Mouse (Mus musculus) midbrain, postnatal 0 days (tissue): ENCODE measurements at regions not wholly inside any gene's neighbourhood (a gene's known extent, or its start where the extent isn't known, plus 50 kb on each side); places are given as distances from the start of the nearest gene placed in this dataset.

Experiments
- ATAC-seq: fragments of 200-750 bp; cut with Nextera tagmentation; 2 replicates; pipeline ENCODE4 v1.8.0; 2017; ENCODE audit warnings: moderate number of reproducible peaks, mild to moderate bottlenecking, moderate TSS enrichment, moderate library complexity; ENCODE audit not compliant: low FRiP score
- DNase-seq: peaks from one replicate; pipeline ENCODE4 v3.0.0-alpha.2; 2015; ENCODE audit warnings: low spot score
- H3K27ac ChIP-seq: fragments of 300-500 bp; sonication (generic); 2 replicates; pipeline ENCODE4 v1.5.1; 2014; ENCODE audit warnings: low read depth, mild to moderate bottlenecking, low read length, mixed read lengths
- H3K27me3 ChIP-seq: fragments of 300-500 bp; sonication (generic); 2 replicates; pipeline ENCODE4 v1.6.1; 2014; ENCODE audit warnings: low read length, control low read depth, mixed read lengths; ENCODE audit not compliant: insufficient read depth
- H3K36me3 ChIP-seq: fragments of 300-500 bp; sonication (generic); 2 replicates; pipeline ENCODE4 v1.6.1; 2014; ENCODE audit warnings: low read length, control low read depth, mixed read lengths; ENCODE audit not compliant: insufficient read depth
- H3K4me1 ChIP-seq: fragments of 300-500 bp; sonication (generic); 2 replicates; pipeline ENCODE4 v1.6.1; 2014; ENCODE audit warnings: mild to moderate bottlenecking, control low read depth, antibody characterized with exemption, low read length, mixed read lengths; ENCODE audit not compliant: insufficient read depth
- H3K4me2 ChIP-seq: fragments of 300-500 bp; sonication (generic); 2 replicates; pipeline ENCODE4 v1.6.1; 2014; ENCODE audit warnings: low read depth, mild to moderate bottlenecking, low read length, mixed read lengths; ENCODE audit not compliant: poor library complexity, severe bottlenecking
- H3K4me3 ChIP-seq: fragments of 300-500 bp; sonication (generic); 2 replicates; pipeline ENCODE4 v1.5.1; 2014; ENCODE audit warnings: low read depth, mild to moderate bottlenecking, low read length, moderate library complexity
- H3K9ac ChIP-seq: fragments of 300-500 bp; sonication (generic); replicated peaks from 2 replicates; pipeline ENCODE4 v1.6.1; 2014; ENCODE audit warnings: mild to moderate bottlenecking, low read length, moderate library complexity, mixed read lengths; ENCODE audit not compliant: poor library complexity, severe bottlenecking
- H3K9me3 ChIP-seq: fragments of 300-500 bp; sonication (generic); 2 replicates; pipeline ENCODE4 v1.6.1; 2016; ENCODE audit warnings: low read length, control low read depth
- CTCF ChIP-seq: IDR thresholded peaks from 2 replicates; pipeline ENCODE4 v1.5.1; 2016; ENCODE audit warnings: antibody characterized with exemption, mild to moderate bottlenecking
- WGBS: fragments of 180-500 bp; shearing (Covaris S2); extraction: QIAGEN DNeasy Blood & Tissue Kit; methylation state at CpG from one replicate; pipeline ENCODE4 v1.1.7; 2014; 5-methylcytosine and 5-hydroxymethylcytosine counted together

GRCm38 (mm10) chrX:96019556-96019955, 62.8 kb upstream of the Las1l start:
- Histone ChIP-seq H3K27me3 (no peaks in the 10 kb centered on the region), H3K4me2 (no peak overlapping the region), H3K4me1 (no peaks in the 10 kb centered on the region), H3K9me3 (no peaks in the 10 kb centered on the region), H3K9ac (no peak overlapping the region), H3K36me3 (no peaks in the 10 kb centered on the region), H3K27ac (no peak overlapping the region), H3K4me3 (no peak overlapping the region)
- ATAC-seq (no peak), DNase-seq (peak; percentile 50)
- TF ChIP-seq CTCF = peak; percentile 63
- WGBS = 28% methylated on average over 2 of the region's 2 CpGs

GRCm38 (mm10) chrX:96020407-96020806, 63.6 kb upstream of the Las1l start:
- Histone ChIP-seq H3K36me3 (no peaks in the 10 kb centered on the region), H3K9me3 (no peaks in the 10 kb centered on the region), H3K4me2 (no peak overlapping the region), H3K4me1 (no peaks in the 10 kb centered on the region), H3K4me3 (no peak overlapping the region), H3K9ac (no peak overlapping the region), H3K27me3 (no peaks in the 10 kb centered on the region), H3K27ac (no peak overlapping the region)
- ATAC-seq (no peak), DNase-seq (no peak)
- TF ChIP-seq CTCF = no peak
- 73% methylated on average over 3 of the region's 3 CpGs for WGBS

- H3K4me3 ChIP-seq = no peak overlapping the region
- no peaks in the 10 kb centered on the region for H3K4me1 ChIP-seq
- no peak overlapping the region for H3K27ac ChIP-seq
- TF ChIP-seq CTCF = no peak
- H3K36me3 ChIP-seq = no peaks in the 10 kb centered on the region
- H3K9me3 ChIP-seq = no peaks in the 10 kb centered on the region
- ATAC-seq (no peak), DNase-seq (no peak)
- H3K4me2 ChIP-seq = no peak overlapping the region
- 88% methylated on average over 3 of the region's 3 CpGs for WGBS
- H3K9ac ChIP-seq = no peak overlapping the region
- no peaks in the 10 kb centered on the region for H3K27me3 ChIP-seq
These were observed 68.6 kb upstream of the Las1l start for GRCm38 (mm10) chrX:96025374-96025773.

- TF ChIP-seq CTCF = no peak
These were observed 69.1 kb upstream of the Las1l start for GRCm38 (mm10) chrX:96025876-96026275.

GRCm38 (mm10) chrX:96031591-96031990, 64.3 kb upstream of the Msn start:
- 81% methylated on average over 5 of the region's 5 CpGs for WGBS
- no peaks in the 10 kb centered on the region for H3K36me3 ChIP-seq
- no peak overlapping the region for H3K27ac ChIP-seq
- no peak for ATAC-seq
- H3K9ac ChIP-seq = no peak overlapping the region
- H3K4me1 ChIP-seq = no peaks in the 10 kb centered on the region
- H3K4me2 ChIP-seq = no peak overlapping the region
- H3K27me3 ChIP-seq = no peaks in the 10 kb centered on the region
- DNase-seq = no peak
- TF ChIP-seq CTCF = no peak
- no peak overlapping the region for H3K4me3 ChIP-seq
- no peaks in the 10 kb centered on the region for H3K9me3 ChIP-seq

More at GRCm38 (mm10) chrX:96025876-96026275, 69.1 kb upstream of the Las1l start:
- 75% methylated on average over 5 of the region's 5 CpGs for WGBS
- no peaks in the 10 kb centered on the region for H3K9me3 ChIP-seq
- H3K36me3 ChIP-seq = no peaks in the 10 kb centered on the region
- ATAC-seq (no peak), DNase-seq (no peak)
- no peak overlapping the region for H3K9ac ChIP-seq
- H3K27ac ChIP-seq = no peak overlapping the region
- H3K4me1 ChIP-seq = no peaks in the 10 kb centered on the region
- H3K4me2 ChIP-seq = no peak overlapping the region
- H3K27me3 ChIP-seq = no peaks in the 10 kb centered on the region
- H3K4me3 ChIP-seq = no peak overlapping the region

GRCm38 (mm10) chrX:96035307-96035706, 60.5 kb upstream of the Msn start:
- H3K4me3 ChIP-seq = no peak overlapping the region
- no peaks in the 10 kb centered on the region for H3K36me3 ChIP-seq
- no peaks in the 10 kb centered on the region for H3K4me1 ChIP-seq
- H3K27ac ChIP-seq = no peak overlapping the region
- H3K9me3 ChIP-seq = no peaks in the 10 kb centered on the region
- no peak overlapping the region for H3K4me2 ChIP-seq
- DNase-seq (no peak), ATAC-seq (no peak)
- TF ChIP-seq CTCF = no peak
- no peaks in the 10 kb centered on the region for H3K27me3 ChIP-seq
- no peak overlapping the region for H3K9ac ChIP-seq

GRCm38 (mm10) chrX:96042193-96042592, 53.6 kb upstream of the Msn start:
- Histone ChIP-seq H3K9ac (no peak overlapping the region), H3K4me1 (no peaks in the 10 kb centered on the region), H3K27me3 (no peaks in the 10 kb centered on the region), H3K4me3 (no peak overlapping the region), H3K4me2 (no peak overlapping the region), H3K9me3 (no peaks in the 10 kb centered on the region), H3K36me3 (no peaks in the 10 kb centered on the region), H3K27ac (no peak overlapping the region)
- 72% methylated on average over 3 of the region's 3 CpGs for WGBS
- no peak for TF ChIP-seq CTCF
- DNase-seq (no peak), ATAC-seq (no peak)
